Mouse (Mus musculus) CH12.LX (cell line): ENCODE data around the gene Coq4. TPM values are rescaled to one million over a fixed set of nuclear protein-coding genes. Genes with fewer than 3 reads are reported as not detected.
A peak's percentile ranks its signal among the peaks of the same experiment; 100 is the strongest.

Experiments used
- DNase-seq: peaks from one replicate; pipeline ENCODE4 v3.0.0-alpha.2; 2013; ENCODE audit errors: extremely low read depth
- H3K27ac ChIP-seq: 2 replicates; pipeline ENCODE4 v1.5.1; 2012; ENCODE audit warnings: low read depth, mild to moderate bottlenecking, control low read depth, moderate library complexity; ENCODE audit not compliant: insufficient read depth
- H3K27me3 ChIP-seq: replicated peaks from 2 replicates; pipeline ENCODE3; 2012; ENCODE audit warnings: inconsistent platforms
- H3K36me3 ChIP-seq, 2 experiments: replicated peaks in 1 of 2; 2 replicates each; pipeline versions ENCODE3 to v1.6.1; 2012; ENCODE audit warnings: inconsistent platforms in 1 of 2, low read length in 1 of 2, mild to moderate bottlenecking in 1 of 2, mixed read lengths in 1 of 2, moderate library complexity in 1 of 2; ENCODE audit not compliant: control insufficient read depth in 1 of 2, insufficient read depth in 1 of 2
- H3K4me1 ChIP-seq, 2 experiments: 2 replicates each; pipeline ENCODE4 v1.6.1; 2012; ENCODE audit warnings: inconsistent platforms in 1 of 2, moderate library complexity in 1 of 2; ENCODE audit not compliant: insufficient read depth in 2 of 2, control insufficient read depth in 1 of 2
- H3K4me2 ChIP-seq: 2 replicates; pipeline ENCODE4 v1.6.1; 2012; ENCODE audit warnings: low read depth, mild to moderate bottlenecking, control low read depth; ENCODE audit not compliant: poor library complexity, insufficient read depth, severe bottlenecking
- H3K4me3 ChIP-seq, 3 experiments: fragments of 150-350 bp in 1 of 3; sonication (generic) in 1 of 3; replicated peaks in 1 of 3; 2 replicates each; pipeline versions ENCODE3 to v1.5.1; 2011 to 2012; ENCODE audit warnings: low read depth in 2 of 3, low read length in 2 of 3, mild to moderate bottlenecking in 2 of 3, moderate library complexity in 2 of 3, control low read depth in 1 of 3, improper control_type of control experiment in 1 of 3, inconsistent platforms in 1 of 3, mixed read lengths in 1 of 3; ENCODE audit not compliant: poor library complexity in 1 of 3
- H3K79me2 ChIP-seq: replicated peaks from 2 replicates; pipeline ENCODE4 v1.6.1; 2012; ENCODE audit warnings: mild to moderate bottlenecking, moderate library complexity; ENCODE audit not compliant: control insufficient read depth, poor library complexity, insufficient read depth, severe bottlenecking; ENCODE audit errors: extremely low read depth
- H3K9ac ChIP-seq: 2 replicates; pipeline ENCODE4 v1.6.1; 2012; ENCODE audit warnings: low read depth, mild to moderate bottlenecking, control low read depth, moderate library complexity; ENCODE audit not compliant: insufficient read depth
- H3K9me3 ChIP-seq: replicated peaks from 2 replicates; pipeline ENCODE3; 2012; ENCODE audit warnings: low read length, inconsistent platforms, mixed read lengths
- BHLHE40 ChIP-seq: IDR thresholded peaks from 2 replicates; pipeline ENCODE4 v1.6.1; 2011; ENCODE audit warnings: mild to moderate bottlenecking, low read depth, low read length, improper control_type of control experiment
- CHD1 ChIP-seq: IDR thresholded peaks from 2 replicates; pipeline ENCODE4 v1.6.1; 2012; ENCODE audit warnings: low read depth, low read length, improper control_type of control experiment, inconsistent platforms
- CHD2 ChIP-seq: IDR thresholded peaks from 2 replicates; pipeline ENCODE4 v1.6.1; 2011; ENCODE audit warnings: low read length, improper control_type of control experiment
- E2F4 ChIP-seq: IDR thresholded peaks from 2 replicates; pipeline ENCODE4 v1.6.1; 2011; ENCODE audit warnings: low read depth, low read length, improper control_type of control experiment; ENCODE audit not compliant: insufficient replicate concordance
- ELF1 ChIP-seq: IDR thresholded peaks from 2 replicates; pipeline ENCODE4 v1.6.1; 2014; ENCODE audit warnings: low read depth, mild to moderate bottlenecking, inconsistent platforms, low read length, improper control_type of control experiment
- ETS1 ChIP-seq: conservative IDR thresholded peaks from 2 replicates; pipeline ENCODE4 v1.6.1; 2012; ENCODE audit warnings: low read depth, mild to moderate bottlenecking, inconsistent platforms, low read length, improper control_type of control experiment, moderate library complexity
- GABPA ChIP-seq: IDR thresholded peaks from 2 replicates; pipeline ENCODE4 v1.6.1; 2012; ENCODE audit warnings: low read depth, low read length, improper control_type of control experiment, inconsistent platforms; ENCODE audit not compliant: insufficient replicate concordance
- IRF4 ChIP-seq: IDR thresholded peaks from 2 replicates; pipeline ENCODE4 v1.6.1; 2014; ENCODE audit warnings: low read depth, mild to moderate bottlenecking, inconsistent platforms, low read length, improper control_type of control experiment
- MEF2A ChIP-seq: IDR thresholded peaks from 2 replicates; pipeline ENCODE4 v1.6.1; 2014; ENCODE audit warnings: low read depth, mild to moderate bottlenecking, inconsistent platforms, low read length, improper control_type of control experiment, borderline replicate concordance
- MYC ChIP-seq: IDR thresholded peaks from 2 replicates; pipeline ENCODE4 v1.6.1; 2011; ENCODE audit warnings: low read depth, mild to moderate bottlenecking, improper control_type of control experiment, low read length
- RAD21 ChIP-seq: IDR thresholded peaks from 2 replicates; pipeline ENCODE4 v1.6.1; 2011; ENCODE audit warnings: low read depth, mild to moderate bottlenecking, low read length, improper control_type of control experiment, moderate library complexity
- SMC3 ChIP-seq: IDR thresholded peaks from 2 replicates; pipeline ENCODE4 v1.6.1; 2011; ENCODE audit warnings: low read depth, low read length, improper control_type of control experiment
- TBP ChIP-seq: conservative IDR thresholded peaks from 2 replicates; pipeline ENCODE4 v1.6.1; 2011; ENCODE audit warnings: low read depth, low read length, improper control_type of control experiment
- TCF12 ChIP-seq: IDR thresholded peaks from 2 replicates; pipeline ENCODE4 v1.6.1; 2014; ENCODE audit warnings: low read depth, mild to moderate bottlenecking, inconsistent platforms, low read length, improper control_type of control experiment
- USF1 ChIP-seq: IDR thresholded peaks from 2 replicates; pipeline ENCODE4 v1.6.1; 2014; ENCODE audit warnings: low read depth, mild to moderate bottlenecking, inconsistent platforms, low read length, improper control_type of control experiment
- USF2 ChIP-seq: conservative IDR thresholded peaks from 2 replicates; pipeline ENCODE4 v1.6.1; 2011; ENCODE audit warnings: low read depth, low read length, improper control_type of control experiment
- ZC3H11A ChIP-seq: IDR thresholded peaks from 2 replicates; pipeline ENCODE4 v1.6.1; 2012; ENCODE audit warnings: low read depth, mild to moderate bottlenecking, inconsistent platforms, low read length, improper control_type of control experiment
- ZKSCAN1 ChIP-seq: IDR thresholded peaks from 2 replicates; pipeline ENCODE4 v1.6.1; 2012; ENCODE audit warnings: low read depth, inconsistent platforms, low read length, improper control_type of control experiment, borderline replicate concordance
- dilution Hi-C: fragments of 300-500 bp; cut with MboI; formaldehyde crosslinking; loops from 2 replicates; pipeline ENCODE4 v1.14.3; 2020; ENCODE audit warnings: low sequenced_read_pairs; ENCODE audit not compliant: extremely low pct_unique_long_range_greater_than_20kb, extremely low pct_ligation_motif_present
- in situ Hi-C: fragments of 300-500 bp; cut with MboI; formaldehyde crosslinking; loops from 3 replicates; pipeline ENCODE4 v1.14.3; 2019; ENCODE audit warnings: low sequenced_read_pairs, low pct_ligation_motif_present, low pct_unique_long_range_greater_than_20kb, mixed read lengths
- polyA plus RNA-seq: library from polyadenylated mRNA; unstranded; fragments of >175 nt; gene quantifications from 2 replicates; pipeline ENCODE4 v1.2.1, GENCODE M21; 2012; ENCODE audit warnings: low read depth; ENCODE audit not compliant: insufficient read length
- total RNA-seq, 2 experiments: library from RNA; depleted of rRNA; stranded (reverse); fragments of 300-350 nt in 1 of 2; fragments of >200 nt in 1 of 2; gene quantifications; 2 replicates each; pipeline ENCODE4 v1.2.3; 2012 to 2014

The Coq4 gene
- total and polyA plus RNA-seq, 3 experiments, result 19.1 to 25.2 (median 21.5) TPM

- H3K4me1 ChIP-seq, result peaks cover 0 to 31% of the 10 kb centered on the region in 2 experiments; a peak in 2 of 4 replicates
- no peaks in the 10 kb centered on the region for H3K27me3 ChIP-seq
- dilution Hi-C loops, result no loop called here
- no peaks in the 10 kb centered on the region for H3K79me2 ChIP-seq
- no peak for DNase-seq
- no peaks in the 10 kb centered on the region for H3K9me3 ChIP-seq
- no peak for TF ChIP-seq ETS1
- TF ChIP-seq TBP, result peak; percentile 76
- TF ChIP-seq CHD1, result no peak
- no peak for TF ChIP-seq SMC3
- no peak for TF ChIP-seq CHD2
- no peak for TF ChIP-seq ELF1
- TF ChIP-seq, all 38 proteins: peak for 1
- Histone ChIP-seq H3K4me2 (no peak overlapping the region), H3K4me3 (no peak overlapping the region), H3K9ac (no peak overlapping the region), H3K36me3 (peaks cover 43 to 48% of the 10 kb centered on the region in 2 experiments), H3K27ac (no peak overlapping the region)
- in situ Hi-C loops, result no loop called here
These were observed 46.1 kb upstream of the Coq4 start for GRCm38 (mm10) chr2:29741207-29741606.

GRCm38 (mm10) chr2:29744256-29744655 lies 43.0 kb upstream of the Coq4 start:
- Histone ChIP-seq H3K4me2 (no peak overlapping the region), H3K27me3 (no peaks in the 10 kb centered on the region), H3K36me3 (peaks cover 13 to 17% of the 10 kb centered on the region in 2 experiments), H3K9me3 (no peaks in the 10 kb centered on the region), H3K27ac (no peak overlapping the region), H3K9ac (no peak overlapping the region), H3K4me3 (no peak overlapping the region), H3K79me2 (no peaks in the 10 kb centered on the region), H3K4me1 (peaks cover 0 to 6% of the 10 kb centered on the region in 2 experiments; a peak in 2 of 4 replicates)
- DNase-seq, result no peak
- dilution Hi-C loops, result no loop called here
- in situ Hi-C loops, result no loop called here
- TF ChIP-seq MEF2A, result no peak
- no peak for TF ChIP-seq TCF12
- no peak for TF ChIP-seq GABPA
- no peak for TF ChIP-seq E2F4
- TF ChIP-seq ZC3H11A, result no peak
- no peak for TF ChIP-seq ZKSCAN1
- no peak for TF ChIP-seq BHLHE40
- TF ChIP-seq USF2, result no peak
- TF ChIP-seq RAD21, result no peak
- no peak for TF ChIP-seq USF1
- TF ChIP-seq ELF1, result no peak
- TF ChIP-seq IRF4, result no peak
- TF ChIP-seq MYC, result no peak
